Mouse (Mus musculus) common myeloid progenitor, adult 5-6 weeks (primary cell): Measurements from ENCODE around the gene Tsnaxip1. TPM values are rescaled to one million over a fixed set of nuclear protein-coding genes. Genes with fewer than 3 reads are reported as not detected.

ENCODE experiments used
- ATAC-seq: replicated peaks from 2 replicates; pipeline ENCODE4 v1.8.0; 2016; ENCODE audit warnings: low read depth, mild to moderate bottlenecking, moderate TSS enrichment, inconsistent platforms; ENCODE audit not compliant: poor library complexity, severe bottlenecking
- total RNA-seq: library from RNA; stranded (forward); fragments of 200-1000, 187-1606 nt; gene quantifications from 2 replicates; pipeline ENCODE4 v1.2.3, GENCODE M21; 2017

The Tsnaxip1 gene
- total RNA-seq, 1 experiment from 2014 or later = not detected

DNA sequence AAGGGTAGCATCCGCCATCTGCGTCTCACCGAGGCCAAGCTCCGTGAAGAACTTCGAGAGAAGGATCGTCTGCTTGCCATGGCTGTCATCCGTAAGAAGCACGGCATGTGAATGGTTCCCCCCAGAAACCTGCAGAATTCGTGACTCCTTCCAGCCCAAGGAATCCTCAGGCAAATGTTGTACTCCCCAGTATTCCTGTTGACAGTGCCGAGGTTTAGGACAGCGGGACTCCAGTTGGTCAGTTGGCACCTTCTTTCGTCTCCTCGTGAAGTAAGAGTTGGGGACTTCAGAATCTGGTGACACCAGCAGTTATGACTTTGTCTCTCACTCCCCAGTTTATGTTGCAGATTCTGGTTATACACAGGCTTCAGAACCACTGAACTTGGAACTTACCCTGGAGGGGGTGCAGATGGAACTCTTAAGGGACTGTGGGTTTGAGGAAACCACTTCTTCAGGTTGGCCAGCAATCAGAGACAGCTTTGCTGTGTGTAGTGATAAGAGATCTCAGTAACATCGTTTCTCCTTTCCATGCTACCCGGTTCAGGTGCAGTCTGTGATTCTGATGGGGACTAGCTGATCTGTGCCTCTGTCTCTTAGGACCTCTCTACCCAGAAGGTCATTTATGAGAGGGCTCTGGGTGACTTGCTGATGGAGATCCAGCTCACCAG is 28.8 kb downstream of the Tsnaxip1 start:
- ATAC-seq = no peak

- ATAC-seq = no peak
Measured at GRCm38 (mm10) chr8:105858495-105858894, 31.0 kb downstream of the Tsnaxip1 start.

DNA sequence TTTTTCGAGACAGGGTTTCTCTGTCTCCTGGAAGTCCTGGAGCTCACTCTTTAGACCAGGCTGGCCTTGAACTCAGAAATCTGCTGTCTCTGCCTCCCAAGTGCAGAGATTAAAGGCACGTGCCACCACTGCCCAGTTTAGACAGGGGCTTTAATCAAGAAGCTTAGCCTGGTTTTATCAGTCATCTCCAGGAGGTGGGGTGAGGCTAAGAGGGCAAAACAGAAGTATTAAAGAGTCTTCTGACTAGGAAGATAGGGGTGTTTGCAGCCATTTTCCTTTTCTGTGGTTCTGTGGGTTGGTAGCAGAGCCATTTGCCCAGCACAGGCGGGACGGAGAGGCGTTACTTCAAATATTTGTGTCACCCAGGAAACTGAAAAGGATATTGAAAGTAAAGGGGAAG is 31.8 kb downstream of the Tsnaxip1 start:
- ATAC-seq = peak; percentile 6; the same call in 1 of the 2 replicates

DNA sequence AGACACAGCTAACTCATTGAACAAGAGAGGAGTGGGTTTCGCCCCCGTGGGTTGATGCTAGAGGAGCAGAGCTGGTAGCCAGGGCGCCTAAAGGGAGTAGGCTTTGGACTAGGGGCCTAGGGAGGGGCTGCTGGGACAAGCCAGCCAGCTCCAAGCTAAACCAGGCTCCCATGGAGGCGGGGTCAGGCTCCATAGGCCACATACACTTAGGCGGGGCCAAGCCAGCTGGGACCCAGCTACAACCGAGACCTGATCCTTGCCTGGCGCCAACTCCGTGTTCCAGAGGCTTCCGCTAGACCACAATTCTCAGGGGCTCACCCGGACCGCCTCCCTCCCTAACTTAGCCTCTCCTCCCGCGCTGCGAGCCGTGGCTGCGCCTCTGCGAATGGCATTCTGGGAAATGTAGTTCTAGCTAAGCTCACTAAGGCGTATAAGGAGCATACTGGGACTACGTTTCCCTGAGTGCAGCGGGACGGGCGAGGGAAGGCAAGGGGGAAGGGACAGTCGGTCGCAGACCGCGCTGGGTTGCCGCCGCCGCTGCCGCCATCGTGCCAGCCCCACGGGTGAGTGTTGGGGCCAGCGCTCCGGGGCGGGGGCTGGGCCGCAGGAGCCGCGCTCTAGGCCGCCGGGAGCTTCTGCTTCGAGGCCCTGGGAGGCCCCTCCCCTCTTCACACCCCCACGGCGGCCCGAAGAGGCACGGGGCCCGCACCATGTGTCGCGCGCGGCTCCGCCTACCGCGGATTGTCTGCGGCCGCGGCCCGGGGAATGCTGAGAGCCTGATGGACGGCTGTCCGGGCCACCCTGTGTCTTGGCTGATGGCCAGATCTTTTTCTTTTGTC is 32.8 kb downstream of the Tsnaxip1 start, which contains the start of gene Nutf2:
Nutf2 (plus strand) TSS at position 438 of the 839 bp plus-strand sequence.
- peak; percentile 92 for ATAC-seq

GRCm38 (mm10) chr8:105861951-105862350 is 34.4 kb downstream of the Tsnaxip1 start:
- no peak for ATAC-seq

- no peak for ATAC-seq
Measured at GRCm38 (mm10) chr8:105866364-105867029, 39.0 kb downstream of the Tsnaxip1 start.

GRCm38 (mm10) chr8:105874301-105874700 is 46.8 kb downstream of the Tsnaxip1 start:
- ATAC-seq = no peak

DNA sequence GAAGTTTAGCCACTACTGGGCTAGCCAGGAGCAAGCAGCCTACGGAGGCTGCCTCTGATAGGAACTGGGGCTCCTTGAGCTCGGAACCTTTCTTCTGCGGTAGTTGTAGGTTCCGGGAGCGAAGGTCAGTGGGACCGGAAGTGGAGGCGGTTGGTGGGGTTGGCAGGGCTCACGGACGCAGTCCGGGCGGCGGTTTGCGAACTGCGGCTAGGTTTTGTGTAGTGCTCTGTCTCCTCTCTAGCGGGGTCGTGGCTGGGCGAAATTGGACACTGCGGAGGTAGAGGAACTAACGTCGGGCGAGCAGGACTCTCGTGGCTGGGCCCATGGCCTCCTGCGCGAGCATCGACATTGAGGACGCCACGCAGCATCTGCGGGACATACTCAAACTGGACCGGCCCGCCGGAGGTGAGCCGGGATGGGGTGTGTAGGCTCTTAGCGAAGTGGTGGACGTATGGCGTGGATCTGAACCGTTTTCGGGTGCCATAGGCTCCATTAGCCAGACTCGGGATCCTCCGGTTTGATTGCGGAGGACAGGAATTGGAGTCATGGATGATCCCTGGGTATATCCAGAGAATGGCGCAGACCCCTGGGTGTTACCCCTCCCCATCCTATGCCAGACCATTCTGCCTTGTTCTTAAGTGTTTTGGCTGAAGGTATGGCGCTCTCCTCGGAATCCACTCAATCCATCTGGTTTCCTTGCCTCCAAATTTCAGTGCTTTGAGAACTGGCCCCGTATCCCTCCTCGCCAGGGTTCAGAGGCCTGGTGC is 53.4 kb downstream of the Tsnaxip1 start, which contains the start of gene Edc4:
Edc4 (plus strand) TSS at position 128 of the 767 bp plus-strand sequence.
- peak; percentile 99 for ATAC-seq

GRCm38 (mm10) chr8:105889756-105890465 is 62.4 kb downstream of the Tsnaxip1 start:
- ATAC-seq = no peak

GRCm38 (mm10) chr8:105890870-105891269 is 63.3 kb downstream of the Tsnaxip1 start:
- ATAC-seq = no peak

DNA sequence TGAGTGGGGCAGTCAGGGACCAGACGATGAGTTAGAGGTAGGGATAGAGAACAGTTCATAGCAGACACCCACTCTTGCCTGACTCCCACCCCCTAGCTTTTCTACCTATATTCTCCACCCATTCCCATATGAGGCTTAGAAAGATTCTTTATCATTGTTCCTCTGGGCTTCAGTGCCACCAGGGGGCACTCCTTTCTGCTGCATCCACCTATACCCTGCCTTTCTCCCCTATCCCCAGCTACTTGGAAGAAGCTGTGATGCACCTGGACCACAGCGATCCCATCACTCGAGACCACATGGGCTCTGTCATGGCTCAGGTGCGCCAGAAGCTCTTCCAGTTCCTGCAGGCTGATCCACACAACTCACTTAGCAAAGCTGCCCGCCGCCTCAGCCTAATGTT is 64.9 kb downstream of the Tsnaxip1 start:
- peak; percentile 52; the same call in 1 of the 2 replicates for ATAC-seq

DNA sequence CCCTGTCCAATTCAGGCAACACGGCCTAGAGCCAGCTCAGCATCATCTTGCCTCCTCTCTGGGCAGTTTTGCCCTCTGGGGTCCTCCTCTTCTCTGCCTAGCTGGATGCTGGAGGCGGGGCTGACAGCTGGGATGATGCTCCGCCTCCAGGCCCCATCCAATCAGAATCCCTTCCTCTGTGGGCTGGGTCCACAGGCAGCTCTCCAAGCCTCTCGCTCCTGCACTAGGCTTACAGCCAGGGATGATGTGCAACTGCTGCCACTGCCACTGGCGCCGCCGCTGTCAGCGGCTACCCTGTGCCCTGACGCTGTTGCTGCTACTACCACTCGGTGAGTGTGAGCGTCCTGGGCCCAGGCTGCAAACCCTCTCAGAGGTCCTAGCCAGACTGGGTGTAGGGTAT is 65.8 kb downstream of the Tsnaxip1 start, which contains the start of gene Nrn1l:
Nrn1l (plus strand) TSS at position 229 of the 400 bp plus-strand sequence.
- ATAC-seq = peak; percentile 73

Other genes starting within 250 kb of the Tsnaxip1 start
- gene Ripor1, start 222.5 kb upstream of the Tsnaxip1 start, total RNA-seq = 21.9 and 39.1 TPM in 2 replicates
- 113 and 139 TPM in 2 replicates for gene Ctcf, start 191.2 kb upstream of the Tsnaxip1 start, total RNA-seq
- gene Agrp, start 190.3 kb upstream of the Tsnaxip1 start, total RNA-seq = not detected in 2 replicates
- 2.9 and 4.3 TPM in 2 replicates for gene Carmil2, start 141.5 kb upstream of the Tsnaxip1 start, total RNA-seq
- gene Acd, start 126.6 kb upstream of the Tsnaxip1 start, total RNA-seq = 17.8 and 33.4 TPM in 2 replicates
- 0.41 and 11.5 TPM in 2 replicates for gene Pard6a, start 126.6 kb upstream of the Tsnaxip1 start, total RNA-seq
- not detected in 2 replicates for gene 4933405L10Rik, start 120.1 kb upstream of the Tsnaxip1 start, total RNA-seq
- gene Enkd1, start 119.5 kb upstream of the Tsnaxip1 start, total RNA-seq = 12.9 and 16.0 TPM in 2 replicates
- gene Gfod2, start 69.1 kb upstream of the Tsnaxip1 start, total RNA-seq = 0.92 and 3.7 TPM in 2 replicates
- gene Ranbp10, start 381 bp upstream of the Tsnaxip1 start, total RNA-seq = 9.4 and 13.4 TPM in 2 replicates
- 13.4 and 16.9 TPM in 2 replicates for gene Cenpt, start 25.5 kb downstream of the Tsnaxip1 start, total RNA-seq
- 23.6 and 24.3 TPM in 2 replicates for gene Thap11, start 27.4 kb downstream of the Tsnaxip1 start, total RNA-seq
- gene Nutf2, start 32.8 kb downstream of the Tsnaxip1 start, total RNA-seq = 50.5 and 55.0 TPM in 2 replicates
- gene Edc4, start 53.1 kb downstream of the Tsnaxip1 start, total RNA-seq = 32.8 and 39.7 TPM in 2 replicates
- not detected in 2 replicates for gene Nrn1l, start 65.8 kb downstream of the Tsnaxip1 start, total RNA-seq
- gene Pskh1, start 72.7 kb downstream of the Tsnaxip1 start, total RNA-seq = 15.6 and 23.7 TPM in 2 replicates
- gene Ctrl, start 106.1 kb downstream of the Tsnaxip1 start, total RNA-seq = 0.14 and 2.7 TPM in 2 replicates
- gene Psmb10, start 110.7 kb downstream of the Tsnaxip1 start, total RNA-seq = 51.3 and 62.1 TPM in 2 replicates
- gene Lcat, start 115.7 kb downstream of the Tsnaxip1 start, total RNA-seq = 0.32 and 1.4 TPM in 2 replicates
- 1.9 and 8.1 TPM in 2 replicates for gene Slc12a4, start 138.4 kb downstream of the Tsnaxip1 start, total RNA-seq
- gene Dpep3, start 151.7 kb downstream of the Tsnaxip1 start, total RNA-seq = not detected in 2 replicates
- gene Dus2, start 163.6 kb downstream of the Tsnaxip1 start, total RNA-seq = 9.7 and 17.6 TPM in 2 replicates
- gene Dpep2nb, start 178.2 kb downstream of the Tsnaxip1 start, total RNA-seq = 0.41 TPM in 1 of 2 replicates, not detected in the other
- gene Ddx28, start 184.2 kb downstream of the Tsnaxip1 start, total RNA-seq = 8.7 and 12.3 TPM in 2 replicates
- gene Nfatc3, start 231.1 kb downstream of the Tsnaxip1 start, total RNA-seq = 37.3 and 47.8 TPM in 2 replicates